Mouse (Mus musculus) cerebellum, adult 8-10 months (tissue): ENCODE results near the gene Gm11733.

ENCODE experiments used
- DNase-seq: peaks from one replicate; pipeline ENCODE4 v3.0.0; 2022

The Gm11733 gene

GRCm38 (mm10) chr11:117478271-117479006 is 5.7 kb upstream of the Gm11733 start:
- peak; percentile 41 for DNase-seq

- peak; percentile 62 for DNase-seq
Measured at GRCm38 (mm10) chr11:117479007-117479719, 5.0 kb upstream of the Gm11733 start.

GRCm38 (mm10) chr11:117479746-117480145 is 4.4 kb upstream of the Gm11733 start:
- peak; percentile 51 for DNase-seq

GRCm38 (mm10) chr11:117482300-117482676 is 1.9 kb upstream of the Gm11733 start:
- DNase-seq: no peak

- peak; percentile 93 for DNase-seq
Measured at GRCm38 (mm10) chr11:117482677-117483511, 1.3 kb upstream of the Gm11733 start.

- DNase-seq: no peak
Measured at GRCm38 (mm10) chr11:117491408-117492208, 7.4 kb downstream of the Gm11733 start.

- no peak for DNase-seq
Measured at GRCm38 (mm10) chr11:117492209-117492505, 8.0 kb downstream of the Gm11733 start.

- no peak for DNase-seq
Measured at GRCm38 (mm10) chr11:117496812-117497211, 12.6 kb downstream of the Gm11733 start.

- no peak for DNase-seq
Measured at GRCm38 (mm10) chr11:117497256-117498136, 13.3 kb downstream of the Gm11733 start.

- DNase-seq: no peak
Measured at GRCm38 (mm10) chr11:117498137-117498511, 14.0 kb downstream of the Gm11733 start.

- DNase-seq: peak; percentile 30
Measured at GRCm38 (mm10) chr11:117508972-117509371, 24.8 kb downstream of the Gm11733 start.

GRCm38 (mm10) chr11:117515718-117516421 is 31.7 kb downstream of the Gm11733 start:
- peak; percentile 54 for DNase-seq

GRCm38 (mm10) chr11:117516422-117516796 is 32.2 kb downstream of the Gm11733 start:
- no peak for DNase-seq

- no peak for DNase-seq
Measured at GRCm38 (mm10) chr11:117521906-117522780, 38.0 kb downstream of the Gm11733 start.

GRCm38 (mm10) chr11:117522879-117523519 is 38.8 kb downstream of the Gm11733 start:
- no peak for DNase-seq

- DNase-seq: no peak
Measured at GRCm38 (mm10) chr11:117525606-117526349, 41.6 kb downstream of the Gm11733 start.

GRCm38 (mm10) chr11:117532374-117532773 is 48.2 kb downstream of the Gm11733 start:
- no peak for DNase-seq

GRCm38 (mm10) chr11:117534912-117535311 is 50.7 kb downstream of the Gm11733 start:
- DNase-seq: peak; percentile 41
